In genomic region chr2:125829924-125830323, GRCm38 (mm10) we compare ENCODE assay signal across 23 mouse cellular contexts. TPM values are rescaled to one million over a fixed set of nuclear protein-coding genes. Genes with fewer than 3 reads are reported as not detected.
A peak's percentile ranks its signal among the peaks of the same experiment; 100 is the strongest.
DNase-seq lines count a peak whose midpoint lies in the region; ATAC-seq lines count a peak whose summit lies in the region.
"Had no signal": no experiment of that assay in that cellular context is flagged by ENCODE, and none has a peak within 500 bp of the region (broad histone marks: within the 10 kb centered on the region; RNA-seq: fewer than 3 reads in every experiment).

No protein-coding gene starts in this region.

- H3K4me1 ChIP-seq in intestine, embryonic 14.5 days (replicated peaks; ENCODE audit: control insufficient read depth, insufficient read depth, low read length) = no peaks in the 10 kb centered on the region
- H3K4me1 ChIP-seq in intestine, embryonic 16.5 days (ENCODE audit: control insufficient read depth, insufficient read depth, low read length) = no peaks in the 10 kb centered on the region
- peaks cover 3% of the 10 kb centered on the region; the same call in 1 of the 2 replicates for H3K4me1 ChIP-seq in forebrain, embryonic 13.5 days
- H3K4me1 ChIP-seq in hindbrain, embryonic 12.5 days = no peaks in the 10 kb centered on the region
- H3K4me1 ChIP-seq: embryonic facial prominence, embryonic 10.5 days; embryonic facial prominence, embryonic 12.5 days had no signal

- H3K4me3 ChIP-seq in intestine, embryonic 14.5 days (ENCODE audit: low read depth, low read length) = no peak overlapping the region
- no peak overlapping the region for H3K4me3 ChIP-seq in intestine, embryonic 16.5 days (ENCODE audit: low read length)
- H3K4me3 ChIP-seq in forebrain, embryonic 13.5 days = no peak overlapping the region
- no peak overlapping the region for H3K4me3 ChIP-seq in hindbrain, embryonic 12.5 days
- H3K4me3 ChIP-seq: embryonic facial prominence, embryonic 10.5 days; embryonic facial prominence, embryonic 12.5 days had no signal

- 92% methylated on average over 2 of the region's 2 CpGs for WGBS in intestine, embryonic 14.5 days
- WGBS in intestine, embryonic 16.5 days = 90% methylated on average over 2 of the region's 2 CpGs
- 98% methylated on average over 2 of the region's 2 CpGs for WGBS in forebrain, embryonic 13.5 days
- WGBS in hindbrain, embryonic 12.5 days = 98% methylated on average over 2 of the region's 2 CpGs

- DNase-seq in intestine, embryonic 14.5 days (ENCODE audit: low spot score) = no peak
- no peak for DNase-seq in thymus, postnatal 25 days
- DNase-seq: adrenal gland, adult 8-10 months; adrenal gland, postnatal 14 days; adrenal gland, postnatal 36 days; B cell, adult 2 months; cerebellum, adult 11-12 months; cerebellum, adult 2 months; cerebellum, adult 9-10 months; cerebellum, postnatal 10 days; cerebellum, postnatal 25 days had no signal

- ATAC-seq in intestine, embryonic 14.5 days (replicated peaks; ENCODE audit: low FRiP score, low TSS enrichment, low read depth) = peak; percentile 58; the same call in 1 of the 2 replicates
- no peak for ATAC-seq in intestine, embryonic 16.5 days
- peak; percentile 85 for ATAC-seq in CD4-positive, CD25-positive, alpha-beta regulatory T cell, adult 4 months
- peak; percentile 78 for ATAC-seq in activated CD4-positive, CD25-positive, alpha-beta regulatory T cell, adult 4 months
- ATAC-seq in inflammation-experienced regulatory T-cells, adult 6 months = peak; percentile 77
- no peak for ATAC-seq in forebrain, embryonic 13.5 days
- ATAC-seq in hindbrain, embryonic 12.5 days (ENCODE audit: low FRiP score) = no peak
- ATAC-seq: forebrain, embryonic 14.5 days; forebrain, embryonic 16.5 days; Patski had no signal

- H3K4me2 ChIP-seq in intestine, embryonic 14.5 days (ENCODE audit: low read length) = no peak overlapping the region
- no peak overlapping the region for H3K4me2 ChIP-seq in intestine, embryonic 16.5 days (ENCODE audit: low read depth, low read length)
- no peak overlapping the region for H3K4me2 ChIP-seq in forebrain, embryonic 13.5 days
- H3K4me2 ChIP-seq in hindbrain, embryonic 12.5 days (replicated peaks) = no peak overlapping the region
- H3K4me2 ChIP-seq: embryonic facial prominence, embryonic 12.5 days had no signal

- no peak overlapping the region for H3K27ac ChIP-seq in intestine, embryonic 14.5 days (ENCODE audit: low read depth)
- no peak overlapping the region for H3K27ac ChIP-seq in intestine, embryonic 16.5 days (ENCODE audit: low read length)
- H3K27ac ChIP-seq in forebrain, embryonic 13.5 days = no peak overlapping the region
- no peak overlapping the region for H3K27ac ChIP-seq in hindbrain, embryonic 12.5 days
- H3K27ac ChIP-seq: embryonic facial prominence, embryonic 10.5 days; embryonic facial prominence, embryonic 12.5 days had no signal

- H3K36me3 ChIP-seq in intestine, embryonic 14.5 days (ENCODE audit: control insufficient read depth, insufficient read depth, low read length) = peaks cover 58% of the 10 kb centered on the region
- H3K36me3 ChIP-seq in intestine, embryonic 16.5 days (ENCODE audit: control insufficient read depth, insufficient read depth, low read length) = peaks cover 5% of the 10 kb centered on the region; the same call in 1 of the 2 replicates
- H3K36me3 ChIP-seq in forebrain, embryonic 13.5 days (ENCODE audit: poor library complexity, severe bottlenecking) = peaks cover 41% of the 10 kb centered on the region
- peaks cover 37% of the 10 kb centered on the region for H3K36me3 ChIP-seq in hindbrain, embryonic 12.5 days

- no peaks in the 10 kb centered on the region for H3K9me3 ChIP-seq in intestine, embryonic 14.5 days (ENCODE audit: control insufficient read depth, low read length)
- H3K9me3 ChIP-seq in intestine, embryonic 16.5 days (ENCODE audit: control insufficient read depth, low read length) = no peaks in the 10 kb centered on the region
- H3K9me3 ChIP-seq in forebrain, embryonic 13.5 days (replicated peaks) = no peaks in the 10 kb centered on the region
- H3K9me3 ChIP-seq in hindbrain, embryonic 12.5 days (replicated peaks) = no peaks in the 10 kb centered on the region
- H3K9me3 ChIP-seq: embryonic facial prominence, embryonic 10.5 days; embryonic facial prominence, embryonic 12.5 days; G1E had no signal

- H3K9ac ChIP-seq in intestine, embryonic 14.5 days (ENCODE audit: low read length) = no peak overlapping the region
- H3K9ac ChIP-seq in intestine, embryonic 16.5 days (ENCODE audit: low read depth, low read length) = no peak overlapping the region
- no peak overlapping the region for H3K9ac ChIP-seq in forebrain, embryonic 13.5 days
- no peak overlapping the region for H3K9ac ChIP-seq in hindbrain, embryonic 12.5 days
- H3K9ac ChIP-seq: embryonic facial prominence, embryonic 12.5 days had no signal

- H3K27me3 ChIP-seq in intestine, embryonic 14.5 days (replicated peaks; ENCODE audit: control insufficient read depth, insufficient read depth, low read length) = no peaks in the 10 kb centered on the region
- no peaks in the 10 kb centered on the region for H3K27me3 ChIP-seq in intestine, embryonic 16.5 days (replicated peaks; ENCODE audit: control insufficient read depth, insufficient read depth, low read length)
- no peaks in the 10 kb centered on the region for H3K27me3 ChIP-seq in forebrain, embryonic 13.5 days
- no peaks in the 10 kb centered on the region for H3K27me3 ChIP-seq in hindbrain, embryonic 12.5 days
- H3K27me3 ChIP-seq: embryonic facial prominence, embryonic 12.5 days; Patski had no signal

RNA-seq across cellular contexts. Expression of gene Galk2, which starts 29.0 kb away (rescaled TPM):
- 46.0 and 48.2 TPM in 2 replicates for polyA plus RNA-seq in intestine, embryonic 14.5 days (2014; fragmentation: Nextera tagmentation; extraction: Ambion mirVana)
- polyA plus RNA-seq in intestine, embryonic 16.5 days (2015; fragmentation: Nextera tagmentation; extraction: Ambion mirVana) = 77.4 and 91.1 TPM in 2 replicates
- polyA plus RNA-seq in CD4-positive, CD25-positive, alpha-beta regulatory T cell, adult 4 months (2017; shearing (Covaris generic)) = 10 to 100 TPM; 70.4 to 82.4 TPM
- 10 to 100 TPM; 73.0 to 74.2 TPM for polyA plus RNA-seq in activated CD4-positive, CD25-positive, alpha-beta regulatory T cell, adult 4 months (2017; shearing (Covaris generic))
- 10 to 100 TPM; 71.7 to 87.5 (median 71.8) TPM for polyA plus RNA-seq in inflammation-experienced regulatory T-cells, adult 6 months (2017; shearing (Covaris generic))
- 27.0 and 32.0 TPM in 2 replicates for polyA plus RNA-seq in forebrain, embryonic 13.5 days (2015; fragmentation: Nextera tagmentation; extraction: Ambion mirVana)
- polyA plus RNA-seq in hindbrain, embryonic 12.5 days (2016; fragmentation: Nextera tagmentation; extraction: Ambion mirVana) = 35.2 and 35.3 TPM in 2 replicates

RNA-seq across cellular contexts. Expression of gene Cops2, which starts 29.0 kb away (rescaled TPM):
- polyA plus RNA-seq in intestine, embryonic 14.5 days (2014; fragmentation: Nextera tagmentation; extraction: Ambion mirVana) = 70.9 and 77.8 TPM in 2 replicates
- 49.6 and 54.3 TPM in 2 replicates for polyA plus RNA-seq in intestine, embryonic 16.5 days (2015; fragmentation: Nextera tagmentation; extraction: Ambion mirVana)
- 10 to 100 TPM; 74.9 to 79.6 TPM for polyA plus RNA-seq in CD4-positive, CD25-positive, alpha-beta regulatory T cell, adult 4 months (2017; shearing (Covaris generic))
- polyA plus RNA-seq in activated CD4-positive, CD25-positive, alpha-beta regulatory T cell, adult 4 months (2017; shearing (Covaris generic)) = 10 to 100 TPM; 93.4 to 95.7 TPM
- polyA plus RNA-seq in inflammation-experienced regulatory T-cells, adult 6 months (2017; shearing (Covaris generic)) = 100 to 1,000 TPM in 1 of 3 experiments, 10 to 100 TPM in 2; 80.3 to 114 (median 87.5) TPM
- polyA plus RNA-seq in forebrain, embryonic 13.5 days (2015; fragmentation: Nextera tagmentation; extraction: Ambion mirVana) = 69.9 and 73.8 TPM in 2 replicates
- polyA plus RNA-seq in hindbrain, embryonic 12.5 days (2016; fragmentation: Nextera tagmentation; extraction: Ambion mirVana) = 76.4 and 82.0 TPM in 2 replicates

RNA-seq across cellular contexts. Expression of gene Secisbp2l, which starts 47.3 kb away (rescaled TPM):
- polyA plus RNA-seq in intestine, embryonic 14.5 days (2014; fragmentation: Nextera tagmentation; extraction: Ambion mirVana) = 18.5 and 20.7 TPM in 2 replicates
- polyA plus RNA-seq in intestine, embryonic 16.5 days (2015; fragmentation: Nextera tagmentation; extraction: Ambion mirVana) = 11.9 and 12.0 TPM in 2 replicates
- 10 to 100 TPM; 24.2 to 24.5 TPM for polyA plus RNA-seq in CD4-positive, CD25-positive, alpha-beta regulatory T cell, adult 4 months (2017; shearing (Covaris generic))
- 10 to 100 TPM; 19.9 to 21.6 TPM for polyA plus RNA-seq in activated CD4-positive, CD25-positive, alpha-beta regulatory T cell, adult 4 months (2017; shearing (Covaris generic))
- 10 to 100 TPM; 23.0 to 26.0 (median 24.1) TPM for polyA plus RNA-seq in inflammation-experienced regulatory T-cells, adult 6 months (2017; shearing (Covaris generic))
- polyA plus RNA-seq in forebrain, embryonic 13.5 days (2015; fragmentation: Nextera tagmentation; extraction: Ambion mirVana) = 25.2 and 25.4 TPM in 2 replicates
- 32.3 and 33.5 TPM in 2 replicates for polyA plus RNA-seq in hindbrain, embryonic 12.5 days (2016; fragmentation: Nextera tagmentation; extraction: Ambion mirVana)

Comparison
In these comparisons a context has a peak if more than half of its experiments do, and no peak if none do; other contexts are left out.
1. ATAC-seq: peak in intestine, embryonic 14.5 days (single experiment), CD4-positive, CD25-positive, alpha-beta regulatory T cell, adult 4 months (single experiment), activated CD4-positive, CD25-positive, alpha-beta regulatory T cell, adult 4 months (single experiment) and inflammation-experienced regulatory T-cells, adult 6 months (single experiment); none in intestine, embryonic 16.5 days (single experiment), forebrain, embryonic 13.5 days (single experiment) and hindbrain, embryonic 12.5 days (single experiment).